Mouse (Mus musculus) adrenal gland, postnatal 10 days (tissue): ENCODE results near the gene Zfp36l2. TPM values are rescaled to one million over a fixed set of nuclear protein-coding genes. Genes with fewer than 3 reads are reported as not detected.
A peak's percentile ranks its signal among the peaks of the same experiment; 100 is the strongest.
"Not testable (repeated sequence)": the region's sequence is repeated elsewhere in the genome, so short reads cannot be mapped to it uniquely, and the experiment has no call there.

Experiments used
- DNase-seq: peaks from one replicate; pipeline ENCODE4 v3.0.0; 2021; ENCODE audit warnings: mixed read lengths
- long read RNA-seq, 2 experiments: library from polyadenylated mRNA; stranded (forward); transcript quantifications; one replicate each; pipeline ENCODE4 v2.0.0; 2021
- total RNA-seq, 2 experiments: library from RNA; stranded (reverse); gene quantifications; 2 replicates each; pipeline ENCODE4 v1.2.3; 2021

Gene Zfp36l2
- 100 to 1,000 TPM in 1 of 2 experiments, 10 to 100 TPM in 1; 67.0 to 122 TPM for total RNA-seq
- long read RNA-seq, experiment 1, transcript Zfp36l2-201 (2 exons, 3,530 nt) = major isoform, 23 of 76 reads
- long read RNA-seq, experiment 1, partial matches to known transcripts = 0 of 76 reads
- long read RNA-seq, experiment 1, other reads (novel, unspliced or antisense) = 53 of 76 reads
- long read RNA-seq, experiment 2, transcript Zfp36l2-201 (2 exons, 3,530 nt) = major isoform, 34 of 51 reads
- long read RNA-seq, experiment 2, partial matches to known transcripts = 0 of 51 reads
- long read RNA-seq, experiment 2, other reads (novel, unspliced or antisense) = 17 of 51 reads

DNA sequence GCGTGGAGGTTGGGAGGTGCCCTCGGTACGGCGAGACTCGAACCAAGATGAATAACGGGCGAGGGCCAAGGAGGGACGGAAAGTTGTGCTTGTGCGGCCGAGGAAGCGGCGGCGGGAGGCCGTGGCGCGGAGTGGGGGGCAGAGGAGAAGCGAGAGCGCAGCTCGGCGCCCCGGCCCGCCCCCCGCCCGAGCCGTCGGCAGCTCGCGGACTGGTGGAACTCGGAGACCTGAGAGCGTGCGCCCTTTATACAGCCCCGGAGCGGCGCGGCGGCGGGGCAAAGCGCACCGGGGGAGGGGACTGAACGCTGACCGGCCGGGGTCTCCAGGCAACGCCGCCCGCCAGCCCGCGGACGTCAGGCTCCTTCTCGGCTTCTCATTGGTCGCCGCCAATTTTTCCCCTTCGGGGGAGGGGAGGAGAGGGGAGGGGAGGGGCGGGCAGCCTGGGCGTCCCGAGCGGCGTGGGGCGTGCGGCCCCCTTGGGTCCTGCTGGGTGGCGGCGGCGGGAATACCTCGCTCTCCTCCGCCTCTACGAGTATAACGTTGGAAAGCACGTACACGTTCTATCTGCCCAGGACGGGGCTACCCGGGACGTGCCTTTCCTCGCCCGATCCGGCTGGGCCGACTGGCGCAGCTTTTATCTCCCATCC lies at the start of gene Zfp36l2:
Zfp36l2 (minus strand) TSS at position 221 of the 647 bp plus-strand sequence.
- DNase-seq = peak; percentile 99

DNA sequence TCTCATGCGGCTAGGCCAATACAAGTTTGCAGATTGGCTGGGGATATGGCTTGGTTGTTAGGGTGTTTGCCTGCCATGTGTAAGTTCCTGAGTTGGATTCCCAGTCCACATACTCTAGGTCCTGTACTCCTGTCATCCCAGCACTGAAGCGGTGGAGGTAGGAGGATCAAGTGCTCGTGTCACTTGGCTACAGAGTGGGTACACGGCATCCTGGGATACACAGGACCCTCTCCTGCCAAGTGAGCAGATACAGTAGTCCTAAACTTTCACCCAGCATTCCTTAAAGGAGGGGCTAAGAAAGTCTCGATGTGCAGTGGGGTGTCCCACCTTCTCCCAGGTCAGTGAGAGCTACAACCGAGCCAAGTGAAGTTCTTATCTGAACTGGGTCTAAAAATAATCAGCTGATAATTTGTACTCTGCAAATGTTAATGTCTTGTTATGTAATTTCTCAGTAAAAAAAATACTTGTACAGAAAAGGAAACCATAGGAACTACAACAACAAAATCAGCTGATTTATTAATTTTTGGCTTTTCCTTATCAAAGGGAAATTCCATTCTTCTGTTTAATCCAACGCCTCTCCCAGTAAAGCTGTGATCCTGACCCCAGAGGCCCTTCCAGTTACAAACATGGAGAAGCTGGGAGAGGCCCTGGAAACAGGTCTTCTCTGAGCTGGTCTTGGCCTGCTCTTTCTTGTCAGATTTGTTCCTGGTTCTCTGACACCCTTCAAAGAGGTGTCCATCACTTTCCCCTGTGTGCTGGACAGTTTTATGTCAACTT lies 49.2 kb upstream of the Zfp36l2 start:
- DNase-seq = no peak

GRCm38 (mm10) chr17:84235399-84235928 lies 47.7 kb upstream of the Zfp36l2 start:
- no peak for DNase-seq

DNA sequence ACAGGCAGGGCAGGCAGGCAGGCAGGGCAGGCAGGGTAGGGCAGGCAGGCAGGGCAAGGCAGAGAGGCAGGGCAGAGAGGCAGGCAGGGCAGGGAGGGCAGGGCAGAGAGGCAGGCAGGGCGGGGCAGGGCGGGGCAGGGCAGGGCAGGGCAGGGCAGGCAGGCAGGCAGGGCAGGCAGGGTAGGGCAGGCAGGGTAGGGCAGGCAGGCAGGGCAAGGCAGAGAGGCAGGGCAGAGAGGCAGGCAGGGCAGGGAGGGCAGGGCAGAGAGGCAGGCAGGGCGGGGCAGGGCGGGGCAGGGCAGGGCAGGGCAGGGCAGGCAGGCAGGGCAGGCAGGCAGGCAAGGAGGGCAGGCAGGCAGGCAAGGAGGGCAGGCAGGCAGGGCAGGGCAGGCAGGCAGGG lies 47.0 kb upstream of the Zfp36l2 start:
- DNase-seq = not testable (repeated sequence)

GRCm38 (mm10) chr17:84233758-84234157 lies 46.0 kb upstream of the Zfp36l2 start:
- no peak for DNase-seq

DNA sequence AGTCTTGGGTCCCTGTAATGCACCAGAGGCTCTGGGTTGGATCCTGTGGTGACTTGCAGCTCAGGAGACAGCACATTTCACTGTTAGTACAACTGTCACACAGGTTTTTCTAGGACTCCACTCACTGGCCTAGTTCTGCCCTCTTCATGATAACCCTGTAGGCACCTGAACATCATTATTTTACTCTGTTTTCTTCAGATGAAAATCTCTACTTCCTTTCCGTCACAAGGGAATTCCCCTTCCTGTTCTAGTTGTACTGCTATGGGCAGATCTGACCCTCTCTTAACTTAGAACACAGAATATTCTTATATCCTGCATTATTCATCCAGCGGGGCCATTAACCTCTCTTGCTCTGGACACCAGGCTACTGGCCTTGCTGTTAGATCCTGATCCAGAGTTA lies 43.6 kb upstream of the Zfp36l2 start:
- no peak for DNase-seq

DNA sequence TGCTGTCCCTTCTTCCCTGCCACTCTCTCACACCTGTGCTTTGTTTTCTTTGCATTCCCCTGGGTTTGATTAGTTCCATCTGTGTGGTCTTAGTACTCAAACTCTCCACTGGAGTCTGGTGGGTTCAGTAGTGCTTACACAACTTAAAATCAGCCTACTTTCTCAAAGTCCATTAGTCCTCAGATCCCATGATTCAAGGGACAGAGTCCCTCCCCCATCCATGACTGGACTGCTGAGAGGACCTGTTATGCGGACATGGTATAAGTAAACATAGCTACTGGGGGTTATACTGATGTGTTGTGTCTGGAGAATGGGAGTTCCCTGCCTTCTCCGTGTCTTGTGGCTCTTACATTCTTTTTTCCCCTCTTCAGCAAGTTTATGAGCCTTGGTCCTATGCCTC lies 40.5 kb upstream of the Zfp36l2 start:
- DNase-seq = no peak

- no peak for DNase-seq
Observed at GRCm38 (mm10) chr17:84226681-84227080, 38.9 kb upstream of the Zfp36l2 start.

- no peak for DNase-seq
Observed at GRCm38 (mm10) chr17:84226231-84226630, 38.5 kb upstream of the Zfp36l2 start.

GRCm38 (mm10) chr17:84224217-84224887 lies 36.6 kb upstream of the Zfp36l2 start:
- no peak for DNase-seq

- not testable (repeated sequence) for DNase-seq
Observed at GRCm38 (mm10) chr17:84218841-84219240, 31.1 kb upstream of the Zfp36l2 start.

GRCm38 (mm10) chr17:84217696-84218095 lies 29.9 kb upstream of the Zfp36l2 start:
- DNase-seq = no peak

- DNase-seq = peak; percentile 55
Observed at GRCm38 (mm10) chr17:84215264-84215960, 27.7 kb upstream of the Zfp36l2 start.

DNA sequence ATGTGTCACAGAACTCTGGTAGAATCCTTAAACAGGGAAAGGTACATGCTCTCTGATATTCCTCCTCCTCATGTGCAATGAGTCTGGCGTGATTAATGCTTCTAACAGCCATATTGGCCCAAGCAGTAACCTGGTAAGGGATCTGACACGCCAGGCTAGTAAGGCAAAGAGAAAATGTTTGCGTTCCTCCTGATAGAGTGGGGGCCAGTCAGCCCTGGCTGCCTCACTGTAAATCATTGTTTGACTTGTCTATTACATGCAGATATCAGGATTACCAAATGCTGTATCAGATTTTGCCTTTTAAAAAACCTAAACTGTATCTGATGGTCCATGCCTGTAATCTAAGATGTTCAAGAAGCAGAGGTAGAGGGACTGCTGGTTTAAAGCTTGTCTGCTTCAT lies 25.7 kb upstream of the Zfp36l2 start:
- DNase-seq = no peak

DNA sequence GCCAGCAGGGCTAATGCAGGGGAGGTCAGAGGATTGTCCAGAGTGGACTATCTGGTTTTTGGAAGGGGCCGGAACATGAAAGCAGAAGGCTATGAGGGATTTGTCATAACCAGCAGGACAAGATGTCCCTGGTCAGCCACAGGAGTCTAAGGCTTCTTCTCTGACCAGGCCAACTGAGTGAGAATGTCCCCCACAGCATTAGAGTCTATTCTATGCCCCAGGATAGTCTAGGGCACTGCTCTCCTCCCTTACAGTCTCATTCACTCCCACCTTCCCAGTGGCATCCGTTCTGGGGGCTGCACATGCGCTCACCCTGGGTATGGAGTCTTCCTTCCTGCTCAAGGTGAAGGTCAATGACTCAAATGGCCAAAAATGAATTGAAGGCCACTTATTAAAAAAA lies 19.9 kb upstream of the Zfp36l2 start:
- DNase-seq = no peak

GRCm38 (mm10) chr17:84206239-84206638 lies 18.5 kb upstream of the Zfp36l2 start:
- DNase-seq = no peak

GRCm38 (mm10) chr17:84204962-84205361 lies 17.2 kb upstream of the Zfp36l2 start:
- DNase-seq = no peak

DNA sequence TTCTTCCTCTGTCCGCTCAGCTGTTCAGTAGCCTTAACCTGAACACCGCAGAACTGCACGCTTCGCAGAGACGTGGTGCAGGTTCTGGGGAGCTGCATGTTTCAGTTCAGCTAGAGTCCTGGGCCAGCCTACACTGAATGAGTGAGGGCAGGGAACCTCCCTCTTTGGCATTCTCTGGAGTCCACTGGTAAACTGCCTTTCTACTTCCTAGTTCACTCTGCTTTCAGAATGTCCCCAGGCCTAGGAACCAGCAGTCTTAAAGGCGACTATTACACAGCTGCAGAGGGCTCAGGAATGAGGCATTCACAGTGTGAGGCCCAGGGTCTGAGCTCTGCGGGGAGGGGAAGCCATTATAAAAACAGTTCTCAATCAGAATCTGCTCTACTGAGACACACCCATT lies 15.6 kb upstream of the Zfp36l2 start:
- DNase-seq = no peak

- DNase-seq = no peak
Observed at GRCm38 (mm10) chr17:84201183-84201582, 13.4 kb upstream of the Zfp36l2 start.

- no peak for DNase-seq
Observed at GRCm38 (mm10) chr17:84197912-84198344, 10.2 kb upstream of the Zfp36l2 start.

DNA sequence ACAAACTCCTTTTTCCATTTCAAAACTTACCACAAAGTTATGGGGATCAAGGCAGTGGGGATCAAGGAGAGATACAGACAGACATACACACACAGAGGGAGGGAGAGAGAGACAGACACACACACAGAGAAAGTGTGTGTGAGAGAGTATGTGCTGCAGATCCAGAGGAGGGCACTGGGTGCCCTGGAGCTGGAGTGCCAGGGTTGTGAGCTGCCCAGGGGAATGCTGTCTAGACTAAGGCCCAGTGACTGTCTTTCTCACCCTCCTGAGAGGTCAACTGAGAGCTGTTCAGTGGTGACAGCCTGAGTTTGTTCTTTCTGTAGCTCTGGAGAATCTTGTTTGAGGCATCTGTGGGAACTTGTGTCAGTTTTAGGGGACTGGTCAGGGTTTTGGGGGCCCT lies 8.6 kb upstream of the Zfp36l2 start:
- peak; percentile 33 for DNase-seq

GRCm38 (mm10) chr17:84195835-84196234 lies 8.1 kb upstream of the Zfp36l2 start:
- DNase-seq = no peak
